Mouse (Mus musculus): ENCODE results near the gene Sh3kbp1. TPM values are rescaled to one million over a fixed set of nuclear protein-coding genes. Genes with fewer than 3 reads are reported as not detected.

Sh3kbp1 gene
- total and polyA plus RNA-seq, 3 experiments: 18.6 to 37.7 TPM; not detected in 1

DNA sequence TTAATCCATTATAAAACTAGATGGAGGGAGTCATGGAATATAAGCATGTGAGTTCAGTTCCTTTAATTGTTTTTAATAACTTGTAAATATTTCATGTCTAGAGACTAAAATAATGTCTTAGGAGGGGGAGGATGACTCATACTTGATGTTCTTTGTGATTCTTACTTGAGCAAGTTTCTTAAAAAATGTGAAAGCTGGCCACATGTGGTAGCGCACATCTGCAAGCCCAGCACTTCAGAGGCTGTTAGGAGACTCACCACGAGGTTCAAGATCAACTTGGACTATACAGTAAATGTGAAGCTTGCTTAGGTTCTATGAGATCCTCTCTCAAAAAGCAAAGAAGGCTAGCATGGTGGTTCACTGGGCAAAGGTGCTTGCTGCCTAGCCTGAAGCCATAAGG lies 245.4 kb downstream of the Sh3kbp1 start:
- Histone ChIP-seq H3K9me3 (replicated peaks; ENCODE audit: insufficient read depth, low read length) (no peaks in the 10 kb centered on the region), H3K27ac (ENCODE audit: control insufficient read depth, low read depth, low read length) (no peak overlapping the region), H3K9ac (ENCODE audit: control insufficient read depth, low read depth, low read length, poor library complexity, severe bottlenecking) (no peak overlapping the region), H3K4me3 (ENCODE audit: control insufficient read depth in 1 of 2, insufficient read depth in 1 of 2, low read depth in 2 of 2, low read length in 2 of 2) (no peak overlapping the region), H3K36me3 (ENCODE audit: control insufficient read depth in 1 of 2, insufficient read depth in 2 of 2, low read length in 2 of 2) (no peaks in the 10 kb centered on the region), H3K27me3 (ENCODE audit: control insufficient read depth in 1 of 2, insufficient read depth in 2 of 2, low read length in 2 of 2) (no peaks in the 10 kb centered on the region), H3K4me1 (ENCODE audit: control insufficient read depth in 1 of 2, insufficient read depth in 2 of 2, low read length in 2 of 2) (no peaks in the 10 kb centered on the region), H3K79me2 (ENCODE audit: control insufficient read depth, insufficient read depth, low read length, poor library complexity) (no peaks in the 10 kb centered on the region)
- TF ChIP-seq MAFK (IDR thresholded peaks at IDR 0.05; ENCODE audit: borderline replicate concordance, low read depth, low read length) (no peak), CHD1 (IDR thresholded peaks at IDR 0.05; ENCODE audit: low read depth, low read length) (no peak), SIN3A (IDR thresholded peaks at IDR 0.05; ENCODE audit: low read length) (no peak), TBP (IDR thresholded peaks at IDR 0.05; ENCODE audit: low read depth, low read length) (no peak), MAX (IDR thresholded peaks at IDR 0.05; ENCODE audit: low read length) (no peak), UBTF (IDR thresholded peaks at IDR 0.05; ENCODE audit: borderline replicate concordance, insufficient read depth, low read depth, low read length) (no peak), ETS1 (IDR thresholded peaks at IDR 0.05; ENCODE audit: low read depth, low read length) (no peak)
- DNase-seq (ENCODE audit: low read depth, low spot score): no peak

- Histone ChIP-seq H3K4me3 (ENCODE audit: control insufficient read depth in 1 of 2, insufficient read depth in 1 of 2, low read depth in 2 of 2, low read length in 2 of 2) (no peak overlapping the region), H3K9me3 (replicated peaks; ENCODE audit: insufficient read depth, low read length) (no peaks in the 10 kb centered on the region), H3K36me3 (ENCODE audit: control insufficient read depth in 1 of 2, insufficient read depth in 2 of 2, low read length in 2 of 2) (peaks cover 0 to 2% of the 10 kb centered on the region in 2 experiments; a peak in 2 of 4 replicates), H3K79me2 (ENCODE audit: control insufficient read depth, insufficient read depth, low read length, poor library complexity) (no peaks in the 10 kb centered on the region), H3K27me3 (ENCODE audit: control insufficient read depth in 1 of 2, insufficient read depth in 2 of 2, low read length in 2 of 2) (no peaks in the 10 kb centered on the region), H3K9ac (ENCODE audit: control insufficient read depth, low read depth, low read length, poor library complexity, severe bottlenecking) (no peak overlapping the region), H3K27ac (ENCODE audit: control insufficient read depth, low read depth, low read length) (no peak overlapping the region), H3K4me1 (ENCODE audit: control insufficient read depth in 1 of 2, insufficient read depth in 2 of 2, low read length in 2 of 2) (no peaks in the 10 kb centered on the region)
- no peak for TF ChIP-seq EP300 (IDR thresholded peaks at IDR 0.05; ENCODE audit: low read depth in 1 of 2, low read length in 2 of 2)
- no peak for TF ChIP-seq SIN3A (IDR thresholded peaks at IDR 0.05; ENCODE audit: low read length)
- TF ChIP-seq JUND (IDR thresholded peaks at IDR 0.05; ENCODE audit: low read depth, low read length): no peak
- no peak for TF ChIP-seq MEF2A (IDR thresholded peaks at IDR 0.05; ENCODE audit: extremely low read depth, insufficient replicate concordance, low read depth, low read length, poor library complexity, severe bottlenecking)
- TF ChIP-seq TAL1 (IDR thresholded peaks at IDR 0.05; ENCODE audit: low read length): no peak
- no peak for TF ChIP-seq ZMIZ1 (IDR thresholded peaks at IDR 0.05; ENCODE audit: low read depth, low read length)
- no peak for DNase-seq (ENCODE audit: low read depth, low spot score)
Observed at GRCm38 (mm10) chrX:159877770-159878169, 250.7 kb downstream of the Sh3kbp1 start.

- Histone ChIP-seq H3K36me3 (ENCODE audit: control insufficient read depth in 1 of 2, insufficient read depth in 2 of 2, low read length in 2 of 2) (peaks cover 0 to 2% of the 10 kb centered on the region in 2 experiments; a peak in 2 of 4 replicates), H3K9ac (ENCODE audit: control insufficient read depth, low read depth, low read length, poor library complexity, severe bottlenecking) (no peak overlapping the region), H3K4me3 (ENCODE audit: control insufficient read depth in 1 of 2, insufficient read depth in 1 of 2, low read depth in 2 of 2, low read length in 2 of 2) (no peak overlapping the region), H3K79me2 (ENCODE audit: control insufficient read depth, insufficient read depth, low read length, poor library complexity) (no peaks in the 10 kb centered on the region), H3K9me3 (replicated peaks; ENCODE audit: insufficient read depth, low read length) (no peaks in the 10 kb centered on the region), H3K4me1 (ENCODE audit: control insufficient read depth in 1 of 2, insufficient read depth in 2 of 2, low read length in 2 of 2) (no peaks in the 10 kb centered on the region), H3K27ac (ENCODE audit: control insufficient read depth, low read depth, low read length) (no peak overlapping the region), H3K27me3 (ENCODE audit: control insufficient read depth in 1 of 2, insufficient read depth in 2 of 2, low read length in 2 of 2) (no peaks in the 10 kb centered on the region)
- TF ChIP-seq RCOR1 (IDR thresholded peaks at IDR 0.05; ENCODE audit: low read depth, low read length) (no peak), MYC (IDR thresholded peaks at IDR 0.05; ENCODE audit: low read depth, low read length) (no peak), ZKSCAN1 (IDR thresholded peaks at IDR 0.05; ENCODE audit: low read depth, low read length) (no peak), MAFK (IDR thresholded peaks at IDR 0.05; ENCODE audit: borderline replicate concordance, low read depth, low read length) (no peak), CTCF (IDR thresholded peaks at IDR 0.05 in 2 of 3, conservative IDR thresholded peaks at IDR 0.05 in 1 of 3; ENCODE audit: control insufficient read depth in 1 of 3, insufficient read depth in 1 of 3, low read depth in 2 of 3, low read length in 3 of 3, poor library complexity in 1 of 3, severe bottlenecking in 1 of 3) (no peak), MAZ (IDR thresholded peaks at IDR 0.05; ENCODE audit: low read depth, low read length) (no peak), KAT2A (conservative IDR thresholded peaks at IDR 0.05; ENCODE audit: low read depth, low read length) (no peak), HCFC1 (IDR thresholded peaks at IDR 0.05; ENCODE audit: low read depth, low read length) (no peak), ELF1 (IDR thresholded peaks at IDR 0.05; ENCODE audit: low read depth, low read length) (no peak; the same call in 1 of the 2 replicates), NELFE (IDR thresholded peaks at IDR 0.05; ENCODE audit: low read depth, low read length) (no peak), POLR2A (IDR thresholded peaks at IDR 0.05; ENCODE audit: control insufficient read depth in 1 of 2, insufficient read depth in 1 of 2, low read depth in 1 of 2, low read length in 2 of 2, poor library complexity in 1 of 2) (no peak)
- peak; percentile 32 for DNase-seq (ENCODE audit: low read depth, low spot score)
Observed at GRCm38 (mm10) chrX:159879455-159879854, 252.4 kb downstream of the Sh3kbp1 start.
